Mouse (Mus musculus) CD4-positive, CD25-positive, alpha-beta regulatory T cell, adult 9 weeks (primary cell): ENCODE data around the gene Slc16a3. TPM values are rescaled to one million over a fixed set of nuclear protein-coding genes. Genes with fewer than 3 reads are reported as not detected.

ENCODE experiments used
- polyA plus RNA-seq: library from polyadenylated mRNA; unstranded; fragments of 100-300 nt; shearing (Covaris generic); gene quantifications from one replicate; pipeline ENCODE4 v1.2.1, GENCODE M21; 2017

Slc16a3 gene
- 13.9 TPM for polyA plus RNA-seq

GRCm38 (mm10) chr11:120948328-120948727, at the start of gene Slc16a3:
Gene Slc16a3, plus strand, starts transcription at chr11:120948480.

GRCm38 (mm10) chr11:120932564-120933398, 15.5 kb upstream of the Slc16a3 start, which contains the start of gene Ccdc57:
Gene Ccdc57, minus strand, starts transcription at chr11:120932872.

GRCm38 (mm10) chr11:120990951-120991526, 42.8 kb downstream of the Slc16a3 start, which contains the start of gene Csnk1d:
Gene Csnk1d, minus strand, starts transcription at chr11:120991330.

Other genes starting within 250 kb of the Slc16a3 start
- gene Cenpx, start 234.7 kb upstream of the Slc16a3 start, polyA plus RNA-seq, result 146 TPM
- gene Lrrc45, start 234.6 kb upstream of the Slc16a3 start, polyA plus RNA-seq, result 75.0 TPM
- 0.63 TPM for gene Rac3, start 227.0 kb upstream of the Slc16a3 start, polyA plus RNA-seq
- gene Dcxr, start 221.2 kb upstream of the Slc16a3 start, polyA plus RNA-seq, result 26.8 TPM
- gene Cbr2, start 216.4 kb upstream of the Slc16a3 start, polyA plus RNA-seq, result not detected
- gene Hmga1b, start 185.7 kb upstream of the Slc16a3 start, polyA plus RNA-seq, result 10.3 TPM
- gene Rfng, start 164.3 kb upstream of the Slc16a3 start, polyA plus RNA-seq, result 1.8 TPM
- 183 TPM for gene Gps1, start 164.2 kb upstream of the Slc16a3 start, polyA plus RNA-seq
- gene Dus1l, start 152.1 kb upstream of the Slc16a3 start, polyA plus RNA-seq, result 50.4 TPM
- gene Fasn, start 123.9 kb upstream of the Slc16a3 start, polyA plus RNA-seq, result 50.9 TPM
- gene Ccdc57, start 15.6 kb upstream of the Slc16a3 start, polyA plus RNA-seq, result 0.21 TPM
- 103 TPM for gene Csnk1d, start 42.9 kb downstream of the Slc16a3 start, polyA plus RNA-seq
- gene Cd7, start 90.9 kb downstream of the Slc16a3 start, polyA plus RNA-seq, result 73.1 TPM
- not detected for gene Sectm1b, start 115.1 kb downstream of the Slc16a3 start, polyA plus RNA-seq
- not detected for gene Sectm1a, start 132.7 kb downstream of the Slc16a3 start, polyA plus RNA-seq
- not detected for gene Tex19.2, start 170.2 kb downstream of the Slc16a3 start, polyA plus RNA-seq
- not detected for gene Tex19.1, start 197.7 kb downstream of the Slc16a3 start, polyA plus RNA-seq
- gene Uts2r, start 211.8 kb downstream of the Slc16a3 start, polyA plus RNA-seq, result not detected